Mouse (Mus musculus): Measurements from ENCODE around the gene Shox2.

The Shox2 gene

GRCm38 (mm10) chr3:66964884-66965283 lies 16.7 kb downstream of the Shox2 start:
- no peak for DNase-seq (ENCODE audit: low read depth, low spot score)

GRCm38 (mm10) chr3:66959972-66960371 lies 21.6 kb downstream of the Shox2 start:
- no peak for DNase-seq (ENCODE audit: low read depth, low spot score)

GRCm38 (mm10) chr3:66955126-66955525 lies 26.4 kb downstream of the Shox2 start:
- DNase-seq (ENCODE audit: low read depth, low spot score), result no peak

GRCm38 (mm10) chr3:66939675-66940074 lies 41.9 kb downstream of the Shox2 start:
- no peak for DNase-seq (ENCODE audit: low read depth, low spot score)

- no peak for DNase-seq (ENCODE audit: low read depth, low spot score)
These were observed 59.1 kb downstream of the Shox2 start for GRCm38 (mm10) chr3:66922436-66922835.

Data from embryo, embryonic 11.5 days (tissue).